Mouse (Mus musculus): ENCODE data around the gene Zfp451. TPM values are rescaled to one million over a fixed set of nuclear protein-coding genes. Genes with fewer than 3 reads are reported as not detected.

The Zfp451 gene
- polyA plus RNA-seq, 1 experiment from 2014 or later, result 23.3 TPM

DNA sequence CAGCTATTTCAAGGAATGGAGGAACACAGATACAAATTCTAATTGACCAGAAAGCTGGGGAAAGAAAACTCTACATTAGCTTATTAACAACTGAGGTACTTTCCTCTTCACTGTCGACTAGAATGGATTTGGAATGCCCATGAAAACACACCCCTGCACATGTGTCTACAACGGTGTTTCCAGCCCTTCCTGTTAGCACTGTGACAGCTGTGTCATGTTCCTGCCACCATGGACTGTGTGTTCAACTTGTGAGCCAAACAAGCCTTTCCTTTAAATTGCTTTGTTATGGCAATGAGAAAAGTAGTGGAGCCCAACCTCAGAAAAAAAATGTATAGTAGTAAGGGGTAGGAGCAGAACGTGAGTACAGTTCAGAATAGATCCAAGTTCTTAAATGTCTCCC is 25.9 kb downstream of the Zfp451 start:
- 26% methylated on average over 3 of the region's 3 CpGs for WGBS
- Histone ChIP-seq H3K9me3 (ENCODE audit: control insufficient read depth, low read length) (no peaks in the 10 kb centered on the region), H3K4me3 (ENCODE audit: low read length) (no peak overlapping the region), H3K36me3 (ENCODE audit: control insufficient read depth, insufficient read depth, low read length) (no peaks in the 10 kb centered on the region; the same call in 1 of the 2 replicates), H3K27me3 (ENCODE audit: control insufficient read depth, insufficient read depth, low read depth, low read length) (no peaks in the 10 kb centered on the region), H3K4me2 (ENCODE audit: low read depth, low read length) (no peak overlapping the region), H3K9ac (ENCODE audit: low read length) (no peak overlapping the region), H3K27ac (ENCODE audit: low read length) (peak overlapping the region; percentile 50), H3K4me1 (replicated peaks; ENCODE audit: control insufficient read depth, insufficient read depth, low read length) (peaks cover 7% of the 10 kb centered on the region)
- peak; percentile 86 for ATAC-seq (ENCODE audit: low read depth)

DNA sequence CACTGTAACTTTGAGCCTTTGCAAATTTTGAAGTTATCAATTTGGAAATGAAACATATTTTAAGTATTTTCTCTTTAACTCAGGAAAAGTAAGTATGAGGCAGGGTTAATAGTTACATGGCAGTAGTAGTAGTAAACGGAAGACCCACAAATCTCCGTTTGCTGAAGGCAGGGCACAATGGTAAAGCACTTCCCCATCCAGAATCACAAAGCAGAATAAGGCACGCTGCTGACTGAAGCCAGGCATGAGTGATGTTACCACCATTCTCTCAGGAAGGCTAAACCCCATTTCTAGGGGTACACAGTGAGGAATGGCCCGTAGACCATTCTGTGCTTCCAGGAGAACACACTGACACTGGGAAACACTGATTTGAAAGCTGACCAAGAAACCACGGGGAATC is 26.3 kb downstream of the Zfp451 start:
- Histone ChIP-seq H3K4me2 (ENCODE audit: low read depth, low read length) (no peak overlapping the region), H3K9ac (ENCODE audit: low read length) (no peak overlapping the region), H3K27me3 (ENCODE audit: control insufficient read depth, insufficient read depth, low read depth, low read length) (no peaks in the 10 kb centered on the region), H3K4me3 (ENCODE audit: low read length) (no peak overlapping the region), H3K4me1 (replicated peaks; ENCODE audit: control insufficient read depth, insufficient read depth, low read length) (peaks cover 5% of the 10 kb centered on the region), H3K36me3 (ENCODE audit: control insufficient read depth, insufficient read depth, low read length) (no peaks in the 10 kb centered on the region; the same call in 1 of the 2 replicates), H3K9me3 (ENCODE audit: control insufficient read depth, low read length) (no peaks in the 10 kb centered on the region), H3K27ac (ENCODE audit: low read length) (peak overlapping the region; percentile 24)
- 71% methylated on average over 5 of the region's 5 CpGs for WGBS
- no peak for ATAC-seq (ENCODE audit: low read depth)

DNA sequence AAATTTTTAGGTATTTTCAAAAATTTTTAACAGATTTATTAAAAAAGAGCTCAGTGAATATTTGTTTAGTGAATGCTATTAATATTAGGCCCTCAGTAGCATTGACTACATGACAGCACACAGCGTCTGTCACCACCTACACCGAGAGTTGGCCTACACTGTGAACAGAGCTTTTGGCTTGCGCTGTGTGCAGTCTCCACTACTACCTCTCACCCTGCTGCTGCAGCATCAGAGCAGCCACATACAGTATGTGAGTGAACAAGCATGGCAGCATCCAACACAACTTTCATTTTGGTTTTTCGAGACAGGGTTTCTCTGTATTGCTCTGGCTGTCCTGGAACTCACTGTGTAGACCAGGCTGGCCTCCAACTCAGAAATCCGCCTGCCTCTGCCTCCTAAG is 29.8 kb downstream of the Zfp451 start:
- ATAC-seq (ENCODE audit: low read depth), result no peak
- no peaks in the 10 kb centered on the region for H3K27me3 ChIP-seq (ENCODE audit: control insufficient read depth, insufficient read depth, low read depth, low read length)
- no peak overlapping the region for H3K27ac ChIP-seq (ENCODE audit: low read length)
- WGBS, result 97% methylated on average over 5 of the region's 5 CpGs
- H3K9me3 ChIP-seq (ENCODE audit: control insufficient read depth, low read length), result no peaks in the 10 kb centered on the region
- H3K36me3 ChIP-seq (ENCODE audit: control insufficient read depth, insufficient read depth, low read length), result peaks cover 4% of the 10 kb centered on the region; the same call in 1 of the 2 replicates
- H3K4me3 ChIP-seq (ENCODE audit: low read length), result no peak overlapping the region
- no peak overlapping the region for H3K4me2 ChIP-seq (ENCODE audit: low read depth, low read length)
- H3K4me1 ChIP-seq (replicated peaks; ENCODE audit: control insufficient read depth, insufficient read depth, low read length), result peaks cover 5% of the 10 kb centered on the region
- no peak overlapping the region for H3K9ac ChIP-seq (ENCODE audit: low read length)

DNA sequence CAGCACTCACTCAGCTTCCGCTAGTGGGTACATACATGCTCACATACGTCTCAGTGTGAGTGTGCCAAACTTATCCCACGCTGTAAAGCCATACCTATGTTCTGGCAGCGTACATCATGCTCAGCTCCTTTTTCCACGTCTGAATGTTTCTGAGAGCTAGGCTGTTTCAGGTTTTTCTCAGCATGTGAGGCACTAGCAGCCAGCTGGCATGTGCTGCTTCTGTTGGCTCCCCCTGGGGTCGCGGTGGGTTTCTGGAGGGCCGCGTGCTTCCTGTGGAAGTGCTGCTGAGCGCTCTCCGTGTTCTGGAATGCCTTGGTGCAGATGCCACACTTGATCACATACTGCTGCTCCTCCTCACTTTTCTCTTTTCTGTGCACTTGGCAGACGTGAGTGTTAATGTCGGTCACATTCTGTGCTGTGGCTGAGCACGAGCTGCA is 38.2 kb downstream of the Zfp451 start:
- H3K27me3 ChIP-seq (ENCODE audit: control insufficient read depth, insufficient read depth, low read depth, low read length), result no peaks in the 10 kb centered on the region
- no peaks in the 10 kb centered on the region for H3K4me1 ChIP-seq (replicated peaks; ENCODE audit: control insufficient read depth, insufficient read depth, low read length)
- H3K9me3 ChIP-seq (ENCODE audit: control insufficient read depth, low read length), result no peaks in the 10 kb centered on the region
- no peak overlapping the region for H3K9ac ChIP-seq (ENCODE audit: low read length)
- ATAC-seq (ENCODE audit: low read depth), result no peak
- peaks cover 17% of the 10 kb centered on the region for H3K36me3 ChIP-seq (ENCODE audit: control insufficient read depth, insufficient read depth, low read length)
- no peak overlapping the region for H3K27ac ChIP-seq (ENCODE audit: low read length)
- no peak overlapping the region for H3K4me3 ChIP-seq (ENCODE audit: low read length)
- WGBS, result 83% methylated on average over 14 of the region's 14 CpGs
- H3K4me2 ChIP-seq (ENCODE audit: low read depth, low read length), result no peak overlapping the region

DNA sequence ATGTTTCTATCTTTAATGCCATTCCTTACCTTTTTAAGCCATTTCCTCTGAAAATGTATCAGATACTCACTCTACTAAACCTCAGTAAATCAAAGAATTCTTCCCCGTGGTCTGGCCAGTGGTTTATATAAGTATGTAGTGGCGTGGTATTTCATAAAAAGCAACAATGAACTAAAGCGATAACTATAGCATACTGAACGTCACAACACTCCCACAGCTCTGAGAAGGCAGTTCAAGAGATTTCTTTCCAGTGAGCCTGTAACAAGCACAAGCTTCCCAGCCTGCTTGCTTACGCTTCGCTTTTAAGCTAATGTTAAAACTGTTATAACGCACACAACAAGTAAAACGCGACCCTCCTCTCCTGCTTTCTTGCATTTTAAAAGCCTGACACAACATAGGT is 42.3 kb downstream of the Zfp451 start:
- no peak for ATAC-seq (ENCODE audit: low read depth)
- Histone ChIP-seq H3K9me3 (ENCODE audit: control insufficient read depth, low read length) (no peaks in the 10 kb centered on the region), H3K36me3 (ENCODE audit: control insufficient read depth, insufficient read depth, low read length) (peaks cover 14% of the 10 kb centered on the region), H3K4me3 (ENCODE audit: low read length) (no peak overlapping the region), H3K4me1 (replicated peaks; ENCODE audit: control insufficient read depth, insufficient read depth, low read length) (no peaks in the 10 kb centered on the region), H3K4me2 (ENCODE audit: low read depth, low read length) (no peak overlapping the region), H3K9ac (ENCODE audit: low read length) (no peak overlapping the region), H3K27me3 (ENCODE audit: control insufficient read depth, insufficient read depth, low read depth, low read length) (no peaks in the 10 kb centered on the region), H3K27ac (ENCODE audit: low read length) (no peak overlapping the region)
- WGBS, result 92% methylated on average over 9 of the region's 9 CpGs

DNA sequence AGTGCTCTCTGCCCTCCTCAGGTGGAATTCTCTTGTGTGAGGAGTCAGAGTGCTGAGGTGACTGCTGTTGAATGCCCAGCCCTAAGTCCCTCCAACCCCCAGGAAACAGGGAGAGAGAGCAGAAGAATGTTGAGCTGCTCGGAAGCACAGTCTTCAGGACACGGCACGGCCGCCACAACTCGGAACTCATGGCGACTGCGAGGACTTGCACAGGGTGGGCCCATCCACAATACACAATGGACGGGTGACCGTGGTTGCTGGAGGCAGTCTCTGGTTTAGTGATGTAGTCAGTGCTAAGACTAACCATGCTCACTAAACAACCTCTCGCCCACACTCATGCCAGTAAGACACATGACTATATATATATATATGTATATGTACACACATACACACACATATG is 42.8 kb downstream of the Zfp451 start:
- Histone ChIP-seq H3K27me3 (ENCODE audit: control insufficient read depth, insufficient read depth, low read depth, low read length) (no peaks in the 10 kb centered on the region), H3K9me3 (ENCODE audit: control insufficient read depth, low read length) (no peaks in the 10 kb centered on the region), H3K4me1 (replicated peaks; ENCODE audit: control insufficient read depth, insufficient read depth, low read length) (no peaks in the 10 kb centered on the region), H3K9ac (ENCODE audit: low read length) (no peak overlapping the region), H3K4me3 (ENCODE audit: low read length) (no peak overlapping the region), H3K4me2 (ENCODE audit: low read depth, low read length) (no peak overlapping the region), H3K36me3 (ENCODE audit: control insufficient read depth, insufficient read depth, low read length) (peaks cover 9% of the 10 kb centered on the region), H3K27ac (ENCODE audit: low read length) (no peak overlapping the region)
- no peak for ATAC-seq (ENCODE audit: low read depth)
- WGBS, result 93% methylated on average over 10 of the region's 10 CpGs

DNA sequence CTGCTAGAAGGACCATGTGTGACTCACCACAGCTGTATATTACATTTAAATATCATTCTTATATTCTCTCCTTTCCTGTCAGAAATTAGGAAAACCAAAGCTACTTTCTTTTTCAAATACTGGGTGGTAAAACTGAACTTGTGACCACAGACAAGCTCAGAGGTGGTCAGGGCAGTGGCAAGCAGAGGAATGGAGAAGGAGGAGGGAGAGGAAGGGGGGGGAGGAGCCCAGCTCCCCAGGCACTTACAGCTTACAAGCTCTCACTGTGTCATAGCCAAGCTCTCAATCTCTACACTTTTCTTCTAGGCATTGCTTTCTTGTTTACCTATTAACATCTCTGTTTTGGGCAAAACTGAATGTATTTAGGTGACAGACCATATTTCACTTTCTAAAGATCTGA is 45.6 kb downstream of the Zfp451 start:
- Histone ChIP-seq H3K9me3 (ENCODE audit: control insufficient read depth, low read length) (no peaks in the 10 kb centered on the region), H3K9ac (ENCODE audit: low read length) (no peak overlapping the region), H3K4me2 (ENCODE audit: low read depth, low read length) (no peak overlapping the region), H3K4me1 (replicated peaks; ENCODE audit: control insufficient read depth, insufficient read depth, low read length) (no peaks in the 10 kb centered on the region), H3K27ac (ENCODE audit: low read length) (no peak overlapping the region), H3K4me3 (ENCODE audit: low read length) (no peak overlapping the region), H3K36me3 (ENCODE audit: control insufficient read depth, insufficient read depth, low read length) (peaks cover 7% of the 10 kb centered on the region; the same call in 1 of the 2 replicates), H3K27me3 (ENCODE audit: control insufficient read depth, insufficient read depth, low read depth, low read length) (no peaks in the 10 kb centered on the region)
- ATAC-seq (ENCODE audit: low read depth), result no peak

DNA sequence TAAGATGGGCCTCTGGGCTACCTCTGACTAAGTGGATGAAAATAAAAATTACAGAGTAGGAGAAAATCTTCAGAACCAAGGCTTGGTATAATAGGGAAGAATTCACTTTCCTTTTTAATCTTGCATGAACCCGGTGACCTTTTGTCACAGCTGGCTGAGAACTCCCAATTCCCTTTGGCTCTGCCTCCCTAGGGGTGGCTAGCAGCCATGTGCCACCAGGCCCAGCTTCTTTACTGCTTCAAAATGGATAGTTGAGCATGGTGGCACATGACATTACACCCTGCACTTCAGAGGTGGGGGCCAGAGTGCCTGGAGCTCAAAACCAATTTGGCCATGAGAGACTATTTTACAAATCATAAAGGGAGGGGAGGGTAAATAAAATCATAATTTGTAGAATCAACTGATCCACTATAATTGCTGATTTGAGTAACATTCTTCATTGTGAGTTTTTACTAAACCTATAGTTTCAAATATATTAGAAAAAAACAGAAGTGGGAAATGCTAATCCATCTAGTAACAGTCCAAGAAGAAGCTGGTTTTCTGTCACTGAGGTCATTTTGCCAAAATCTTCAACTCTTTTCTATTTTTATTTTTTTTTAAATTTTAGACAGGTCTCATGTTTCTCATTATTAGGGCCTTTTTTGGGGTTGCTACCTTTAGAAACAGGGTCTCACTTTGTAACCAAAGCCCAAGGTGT is 46.2 kb downstream of the Zfp451 start:
- peaks cover 7% of the 10 kb centered on the region; the same call in 1 of the 2 replicates for H3K36me3 ChIP-seq (ENCODE audit: control insufficient read depth, insufficient read depth, low read length)
- no peak overlapping the region for H3K4me3 ChIP-seq (ENCODE audit: low read length)
- H3K4me1 ChIP-seq (replicated peaks; ENCODE audit: control insufficient read depth, insufficient read depth, low read length), result no peaks in the 10 kb centered on the region
- 87% methylated on average over 1 of the region's 1 CpGs for WGBS
- no peaks in the 10 kb centered on the region for H3K9me3 ChIP-seq (ENCODE audit: control insufficient read depth, low read length)
- no peaks in the 10 kb centered on the region for H3K27me3 ChIP-seq (ENCODE audit: control insufficient read depth, insufficient read depth, low read depth, low read length)
- no peak overlapping the region for H3K4me2 ChIP-seq (ENCODE audit: low read depth, low read length)
- H3K9ac ChIP-seq (ENCODE audit: low read length), result no peak overlapping the region
- H3K27ac ChIP-seq (ENCODE audit: low read length), result no peak overlapping the region
- no peak for ATAC-seq (ENCODE audit: low read depth)

DNA sequence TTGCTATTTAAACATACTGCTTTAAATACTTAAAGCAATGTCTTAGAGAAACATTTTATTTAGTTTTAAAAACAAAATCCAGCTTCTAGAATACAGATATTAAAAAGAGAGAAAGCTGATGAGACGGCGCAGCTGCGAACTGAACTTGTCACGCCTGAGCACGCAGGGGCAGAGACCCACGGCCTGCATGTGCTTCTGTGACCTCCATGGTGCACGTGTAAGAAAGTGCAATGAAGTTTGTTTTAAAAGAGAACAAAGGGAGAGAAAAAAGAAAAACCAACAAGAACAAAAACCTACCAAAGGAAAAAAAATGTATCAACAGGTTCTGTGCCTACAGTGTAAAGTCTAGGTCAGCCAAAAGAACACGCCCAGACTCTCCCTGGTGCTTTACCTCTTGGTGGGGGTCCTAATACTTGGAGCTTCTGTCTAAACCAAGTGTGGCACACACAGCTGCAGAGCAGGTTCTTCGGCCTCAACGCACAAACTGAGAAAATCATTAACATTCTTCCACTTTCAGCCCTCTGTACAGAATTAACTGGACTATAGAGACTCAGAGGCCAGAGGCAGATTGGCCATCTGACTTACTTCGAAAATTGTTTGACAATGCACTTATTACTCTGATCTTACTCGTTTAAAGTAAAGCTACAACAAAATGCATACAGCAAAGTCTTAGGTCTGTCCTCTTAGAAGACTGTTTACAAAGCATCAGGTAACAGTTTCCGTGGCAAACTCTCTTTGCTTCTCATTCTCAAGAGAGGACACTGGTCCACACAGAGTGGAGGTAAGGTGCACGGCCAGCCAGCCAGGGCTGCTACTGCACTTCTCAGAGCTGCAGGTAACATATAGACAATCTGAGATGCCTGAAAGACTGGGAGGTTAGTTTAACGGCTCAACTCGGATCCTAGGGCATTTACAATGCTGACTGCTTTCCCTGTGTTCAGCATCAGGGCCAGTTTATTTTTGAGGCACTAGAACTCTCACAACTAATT is 47.6 kb downstream of the Zfp451 start:
- H3K27me3 ChIP-seq (ENCODE audit: control insufficient read depth, insufficient read depth, low read depth, low read length), result no peaks in the 10 kb centered on the region
- H3K4me2 ChIP-seq (ENCODE audit: low read depth, low read length), result no peak overlapping the region
- ATAC-seq (ENCODE audit: low read depth), result peak; percentile 36; the same call in 1 of the 2 replicates
- H3K4me3 ChIP-seq (ENCODE audit: low read length), result no peak overlapping the region
- peaks cover 7% of the 10 kb centered on the region; the same call in 1 of the 2 replicates for H3K36me3 ChIP-seq (ENCODE audit: control insufficient read depth, insufficient read depth, low read length)
- H3K27ac ChIP-seq (ENCODE audit: low read length), result no peak overlapping the region; the same call in 1 of the 2 replicates
- H3K9me3 ChIP-seq (ENCODE audit: control insufficient read depth, low read length), result no peaks in the 10 kb centered on the region
- H3K4me1 ChIP-seq (replicated peaks; ENCODE audit: control insufficient read depth, insufficient read depth, low read length), result no peaks in the 10 kb centered on the region
- 58% methylated on average over 16 of the region's 16 CpGs for WGBS
- H3K9ac ChIP-seq (ENCODE audit: low read length), result no peak overlapping the region

Data from lung, embryonic 16.5 days (tissue).